Mouse (Mus musculus) liver, adult 2 months (tissue): ENCODE measurements around the gene Commd4.

Experiments used
- CTCF ChIP-seq: fragments of 200-500 bp; IDR thresholded peaks from 2 replicates; pipeline ENCODE4 v1.5.1; 2011; ENCODE audit warnings: low read depth, low read length, control low read depth
- POLR2A ChIP-seq: fragments of 200-500 bp; IDR thresholded peaks from 2 replicates; pipeline ENCODE4 v1.6.1; 2011; ENCODE audit warnings: low read length, control low read depth; ENCODE audit not compliant: insufficient read depth; ENCODE audit errors: extremely low read depth

DNA sequence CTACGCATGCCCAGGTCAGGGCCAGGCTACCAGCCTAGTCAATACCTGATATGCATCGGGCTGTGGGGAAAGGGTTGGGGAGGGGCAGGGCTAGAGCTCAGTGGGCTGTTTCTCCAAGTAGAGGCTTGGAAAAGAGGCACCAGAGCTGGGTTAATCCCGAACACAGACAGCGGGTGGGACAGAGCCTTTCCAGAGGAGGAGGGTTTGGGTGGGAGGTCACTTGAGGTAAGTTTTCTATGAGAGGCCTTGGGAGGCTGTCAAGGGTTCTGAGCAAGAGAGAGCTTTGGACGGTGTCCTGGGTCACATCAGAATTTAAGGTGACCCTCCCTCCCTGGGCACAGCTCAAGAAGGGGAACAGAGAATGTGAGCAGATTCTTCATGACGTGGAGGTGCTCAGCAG is 19.6 kb downstream of the Commd4 start:
- TF ChIP-seq CTCF (no peak), POLR2A (no peak)
